Mouse (Mus musculus): ENCODE results near the gene Rfx4. TPM values are rescaled to one million over a fixed set of nuclear protein-coding genes. Genes with fewer than 3 reads are reported as not detected.

The Rfx4 gene
- under 1 TPM; 0.10 TPM for total RNA-seq (2021)

- no peak for DNase-seq
- intact Hi-C loops (cut with DNase I): loop anchor here (5.0 kb wide), 1 partner anchor 77 kb away; no protein-coding TSS in a partner anchor
Measured at GRCm38 (mm10) chr10:84755786-84756203, at the start of gene Rfx4. Rfx4 (plus strand) TSS chr10:84756062.

GRCm38 (mm10) chr10:84706543-84706942, 49.3 kb upstream of the Rfx4 start:
- intact Hi-C loops (cut with DNase I): no loop called here
- DNase-seq: no peak

- intact Hi-C loops (cut with DNase I): no loop called here
- peak; percentile 39 to 43 for DNase-seq
Measured at GRCm38 (mm10) chr10:84707226-84707625, 48.6 kb upstream of the Rfx4 start.

- no peak for DNase-seq
Measured at GRCm38 (mm10) chr10:84707752-84708530, 47.9 kb upstream of the Rfx4 start.

GRCm38 (mm10) chr10:84710192-84710591, 45.7 kb upstream of the Rfx4 start:
- DNase-seq: peak in 1 of 2 experiments; percentile 32
- intact Hi-C loops (cut with DNase I): loop anchor here (2.0 to 5.0 kb wide), 2 partner anchors 207 to 335 kb away; partner anchors contain the start of gene Ric8b

More at GRCm38 (mm10) chr10:84707752-84708530, 47.9 kb upstream of the Rfx4 start:
- intact Hi-C loops (cut with DNase I): no loop called here

- intact Hi-C loops (cut with DNase I): loop anchor here (2.0 to 5.0 kb wide), 2 partner anchors 206 to 334 kb away; partner anchors contain the start of gene Ric8b
- no peak for DNase-seq
Measured at GRCm38 (mm10) chr10:84710827-84711226, 45.0 kb upstream of the Rfx4 start.

- no peak for DNase-seq
- intact Hi-C loops (cut with DNase I): loop anchor here (2.0 to 5.0 kb wide), 2 partner anchors 206 to 333 kb away; partner anchors contain the start of gene Ric8b
Measured at GRCm38 (mm10) chr10:84711479-84711878, 44.4 kb upstream of the Rfx4 start.

- intact Hi-C loops (cut with DNase I): loop anchor here (2.0 to 5.0 kb wide), 2 partner anchors 205 to 333 kb away; partner anchors contain the start of gene Ric8b
- DNase-seq: no peak
Measured at GRCm38 (mm10) chr10:84711940-84712339, 43.9 kb upstream of the Rfx4 start.

GRCm38 (mm10) chr10:84712532-84712931, 43.3 kb upstream of the Rfx4 start:
- DNase-seq: peak; percentile 23 to 35
- intact Hi-C loops (cut with DNase I): loop anchor here (5.0 kb wide), 1 partner anchor 205 kb away; the partner anchor contains the start of gene Ric8b

- intact Hi-C loops (cut with DNase I): loop anchor here (5.0 kb wide), 1 partner anchor 204 kb away; the partner anchor contains the start of gene Ric8b
- DNase-seq: no peak
Measured at GRCm38 (mm10) chr10:84713043-84713442, 42.8 kb upstream of the Rfx4 start.

GRCm38 (mm10) chr10:84715639-84716038, 40.2 kb upstream of the Rfx4 start:
- intact Hi-C loops (cut with DNase I): no loop called here
- no peak for DNase-seq

GRCm38 (mm10) chr10:84716581-84716980, 39.3 kb upstream of the Rfx4 start:
- intact Hi-C loops (cut with DNase I): no loop called here
- no peak for DNase-seq

GRCm38 (mm10) chr10:84722711-84723110, 33.2 kb upstream of the Rfx4 start:
- DNase-seq: no peak
- intact Hi-C loops (cut with DNase I): no loop called here

GRCm38 (mm10) chr10:84727005-84727404, 28.9 kb upstream of the Rfx4 start:
- no peak for DNase-seq
- intact Hi-C loops (cut with DNase I): no loop called here

GRCm38 (mm10) chr10:84727760-84728159, 28.1 kb upstream of the Rfx4 start:
- intact Hi-C loops (cut with DNase I): no loop called here

GRCm38 (mm10) chr10:84730078-84730477, 25.8 kb upstream of the Rfx4 start:
- intact Hi-C loops (cut with DNase I): no loop called here
- no peak for DNase-seq

More at GRCm38 (mm10) chr10:84727760-84728159, 28.1 kb upstream of the Rfx4 start:
- no peak for DNase-seq

GRCm38 (mm10) chr10:84730956-84731355, 24.9 kb upstream of the Rfx4 start:
- DNase-seq: no peak
- intact Hi-C loops (cut with DNase I): no loop called here

GRCm38 (mm10) chr10:84733511-84733910, 22.4 kb upstream of the Rfx4 start:
- intact Hi-C loops (cut with DNase I): no loop called here

GRCm38 (mm10) chr10:84754851-84755785, 744 bp upstream of the Rfx4 start:
- intact Hi-C loops (cut with DNase I): loop anchor here (5.0 kb wide), 1 partner anchor 77 kb away; no protein-coding TSS in a partner anchor
- DNase-seq: peak in 1 of 2 experiments; percentile 45

More at GRCm38 (mm10) chr10:84733511-84733910, 22.4 kb upstream of the Rfx4 start:
- DNase-seq: no peak

- peak; percentile 24 to 27 for DNase-seq
- intact Hi-C loops (cut with DNase I): loop anchor here (5.0 kb wide), 1 partner anchor 76 kb away; no protein-coding TSS in a partner anchor
Measured at GRCm38 (mm10) chr10:84756435-84757095, 703 bp downstream of the Rfx4 start.
